Mouse (Mus musculus): ENCODE results near the gene Rpe.

The Rpe gene

GRCm38 (mm10) chr1:66712859-66713258 is 12.2 kb downstream of the Rpe start:
- in situ Hi-C loops (cut with MboI; ENCODE audit: low pct_unique_long_range_greater_than_20kb in 1 of 2, low sequenced_read_pairs in 2 of 2, unreplicated experiment in 1 of 2) = loop anchor here in 1 of 2 experiments (25.0 kb wide), 1 partner anchor 1451 kb away; no protein-coding TSS in a partner anchor

GRCm38 (mm10) chr1:66730581-66730980 is 29.9 kb downstream of the Rpe start:
- in situ Hi-C loops (cut with MboI; ENCODE audit: low pct_unique_long_range_greater_than_20kb in 1 of 2, low sequenced_read_pairs in 2 of 2, unreplicated experiment in 1 of 2) = no loop called here

GRCm38 (mm10) chr1:66768764-66769163 is 68.1 kb downstream of the Rpe start:
- in situ Hi-C loops (cut with MboI; ENCODE audit: low pct_unique_long_range_greater_than_20kb in 1 of 2, low sequenced_read_pairs in 2 of 2, unreplicated experiment in 1 of 2) = no loop called here
